Mouse (Mus musculus) heart, embryonic 14.5 days (tissue): Measurements from ENCODE around the gene Sarnp. TPM values are rescaled to one million over a fixed set of nuclear protein-coding genes. Genes with fewer than 3 reads are reported as not detected.
A peak's percentile ranks its signal among the peaks of the same experiment; 100 is the strongest.

Source experiments
- ATAC-seq: fragments of 200-750 bp; cut with Nextera tagmentation; 2 replicates; pipeline ENCODE4 v1.8.0; 2017; ENCODE audit warnings: low read depth, moderate TSS enrichment; ENCODE audit not compliant: insufficient number of reproducible peaks, insufficient read depth, low FRiP score
- H3K27ac ChIP-seq, 2 experiments: fragments of 200-500 bp in 1 of 2; fragments of 300-500 bp in 1 of 2; sonication (generic) in 1 of 2; replicated peaks in 1 of 2; 2 replicates each; pipeline ENCODE4 v1.5.1; 2012 to 2014; ENCODE audit warnings: low read depth in 2 of 2, low read length in 2 of 2, control low read depth in 1 of 2, mild to moderate bottlenecking in 1 of 2, mixed read lengths in 1 of 2; ENCODE audit not compliant: control insufficient read depth in 1 of 2, insufficient read depth in 1 of 2
- H3K27me3 ChIP-seq: fragments of 300-500 bp; sonication (generic); 2 replicates; pipeline ENCODE4 v1.6.1; 2014; ENCODE audit warnings: mild to moderate bottlenecking, low read length, control low read depth; ENCODE audit not compliant: control insufficient read depth, insufficient read depth
- H3K36me3 ChIP-seq: fragments of 300-500 bp; sonication (generic); 2 replicates; pipeline ENCODE4 v1.6.1; 2014; ENCODE audit warnings: mild to moderate bottlenecking, control low read depth, low read length, mixed read lengths; ENCODE audit not compliant: control insufficient read depth, insufficient read depth
- H3K4me1 ChIP-seq, 2 experiments: fragments of 200-500 bp in 1 of 2; fragments of 300-500 bp in 1 of 2; sonication (generic) in 1 of 2; 2 replicates each; pipeline ENCODE4 v1.6.1; 2012 to 2014; ENCODE audit warnings: low read length in 2 of 2, control low read depth in 1 of 2, mixed read lengths in 1 of 2; ENCODE audit not compliant: control insufficient read depth in 2 of 2, insufficient read depth in 2 of 2
- H3K4me2 ChIP-seq: fragments of 300-500 bp; sonication (generic); 2 replicates; pipeline ENCODE4 v1.6.1; 2014; ENCODE audit warnings: mild to moderate bottlenecking, low read length
- H3K4me3 ChIP-seq, 2 experiments: fragments of 200-500 bp in 1 of 2; fragments of 300-500 bp in 1 of 2; sonication (generic) in 1 of 2; 2 replicates each; pipeline ENCODE4 v1.5.1; 2012 to 2014; ENCODE audit warnings: low read length in 2 of 2, mild to moderate bottlenecking in 2 of 2, control low read depth in 1 of 2, low read depth in 1 of 2, moderate library complexity in 1 of 2; ENCODE audit not compliant: control insufficient read depth in 1 of 2, insufficient read depth in 1 of 2
- H3K9ac ChIP-seq: fragments of 300-500 bp; sonication (generic); 2 replicates; pipeline ENCODE4 v1.6.1; 2014; ENCODE audit warnings: mild to moderate bottlenecking, low read length
- H3K9me3 ChIP-seq: fragments of 300-500 bp; sonication (generic); 2 replicates; pipeline ENCODE4 v1.6.1; 2016; ENCODE audit warnings: low read length, control low read depth; ENCODE audit not compliant: control insufficient read depth
- WGBS: fragments of 180-500 bp; shearing (Covaris S2); extraction: QIAGEN DNeasy Blood & Tissue Kit; methylation state at CpG from one replicate; pipeline ENCODE4 v1.1.7; 2014; 5-methylcytosine and 5-hydroxymethylcytosine counted together
- polyA plus RNA-seq: library from polyadenylated mRNA; unstranded; fragments of >200 nt; fragmentation: Nextera tagmentation; extraction: Ambion mirVana; gene quantifications from 2 replicates; pipeline ENCODE4 v1.2.1, GENCODE M21; 2014

Sarnp gene
- polyA plus RNA-seq, 1 experiment from 2014 or later = 168 TPM

DNA sequence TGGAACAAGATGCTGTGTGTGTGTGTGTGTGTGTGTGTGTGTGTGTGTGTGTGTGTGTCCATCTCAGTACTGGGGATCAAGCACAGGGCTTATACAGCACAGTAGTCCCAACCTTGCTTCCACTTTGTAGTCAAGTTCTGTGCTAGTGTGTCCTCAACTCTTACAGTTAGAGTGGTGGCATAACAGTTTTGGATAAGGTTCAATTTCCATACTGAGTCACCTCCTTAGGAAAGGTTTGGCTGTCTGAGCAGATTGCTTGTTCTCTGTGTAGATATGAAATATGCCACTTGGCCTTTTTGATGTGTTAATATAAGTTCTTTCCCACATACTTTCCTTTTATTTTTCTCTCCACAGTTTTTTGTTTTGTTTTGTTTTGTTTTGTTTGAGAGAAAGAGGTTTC is 61.2 kb downstream of the Sarnp start:
- Histone ChIP-seq H3K9ac (no peak overlapping the region), H3K4me3 (no peak overlapping the region), H3K27ac (no peak overlapping the region), H3K27me3 (no peaks in the 10 kb centered on the region), H3K4me1 (no peaks in the 10 kb centered on the region), H3K4me2 (no peak overlapping the region), H3K9me3 (no peaks in the 10 kb centered on the region), H3K36me3 (peaks cover 55% of the 10 kb centered on the region)
- ATAC-seq = no peak

- H3K4me2 ChIP-seq = no peak overlapping the region
- H3K27me3 ChIP-seq = no peaks in the 10 kb centered on the region
- 86% methylated on average over 2 of the region's 2 CpGs for WGBS
- H3K27ac ChIP-seq = no peak overlapping the region
- no peaks in the 10 kb centered on the region for H3K9me3 ChIP-seq
- no peak overlapping the region for H3K4me3 ChIP-seq
- ATAC-seq = no peak
- H3K36me3 ChIP-seq = peaks cover 50% of the 10 kb centered on the region
- H3K9ac ChIP-seq = no peak overlapping the region
- H3K4me1 ChIP-seq = no peaks in the 10 kb centered on the region
These were observed 61.7 kb downstream of the Sarnp start for GRCm38 (mm10) chr10:128878811-128879210.

DNA sequence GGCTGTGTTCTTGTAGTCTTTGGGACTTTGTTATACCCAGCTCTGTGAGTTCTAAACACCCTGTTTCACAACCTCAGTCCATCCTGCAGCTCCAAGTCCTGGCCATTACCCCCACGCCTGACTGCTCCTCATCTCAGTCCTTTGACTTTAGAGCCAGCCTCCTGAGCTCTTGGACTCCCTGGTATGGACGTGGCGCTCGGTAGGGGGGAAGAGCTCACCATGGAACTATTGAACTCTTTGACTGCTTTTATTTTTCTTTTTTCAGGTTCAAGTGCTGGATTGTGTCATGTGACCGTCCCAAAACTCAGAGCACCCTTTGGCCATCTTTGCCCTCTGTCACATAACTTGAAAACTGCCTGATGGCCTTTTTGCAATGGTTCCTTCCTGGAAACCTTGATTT is 64.9 kb downstream of the Sarnp start:
- Histone ChIP-seq H3K36me3 (peaks cover 45% of the 10 kb centered on the region), H3K4me2 (no peak overlapping the region), H3K27ac (no peak overlapping the region), H3K9ac (no peak overlapping the region), H3K9me3 (no peaks in the 10 kb centered on the region), H3K27me3 (no peaks in the 10 kb centered on the region), H3K4me3 (no peak overlapping the region), H3K4me1 (no peaks in the 10 kb centered on the region; a peak in 1 of 4 replicates)
- 83% methylated on average over 5 of the region's 5 CpGs for WGBS
- ATAC-seq = no peak

- peak overlapping the region; percentile 12 to 33 for H3K4me3 ChIP-seq
- H3K4me2 ChIP-seq = peak overlapping the region; percentile 96
- peak overlapping the region; percentile 63 for H3K9ac ChIP-seq
- no peak for ATAC-seq
- peak overlapping the region; percentile 25 to 39; a peak in 1 of 4 replicates for H3K27ac ChIP-seq
- WGBS = 1% methylated on average over 7 of the region's 7 CpGs
- H3K4me1 ChIP-seq = peaks cover 17 to 23% of the 10 kb centered on the region in 2 experiments
- peaks cover 6% of the 10 kb centered on the region for H3K27me3 ChIP-seq
- H3K9me3 ChIP-seq = no peaks in the 10 kb centered on the region
- peaks cover 20% of the 10 kb centered on the region; the same call in 1 of the 2 replicates for H3K36me3 ChIP-seq
These were observed 72.1 kb downstream of the Sarnp start for GRCm38 (mm10) chr10:128888941-128889827.

DNA sequence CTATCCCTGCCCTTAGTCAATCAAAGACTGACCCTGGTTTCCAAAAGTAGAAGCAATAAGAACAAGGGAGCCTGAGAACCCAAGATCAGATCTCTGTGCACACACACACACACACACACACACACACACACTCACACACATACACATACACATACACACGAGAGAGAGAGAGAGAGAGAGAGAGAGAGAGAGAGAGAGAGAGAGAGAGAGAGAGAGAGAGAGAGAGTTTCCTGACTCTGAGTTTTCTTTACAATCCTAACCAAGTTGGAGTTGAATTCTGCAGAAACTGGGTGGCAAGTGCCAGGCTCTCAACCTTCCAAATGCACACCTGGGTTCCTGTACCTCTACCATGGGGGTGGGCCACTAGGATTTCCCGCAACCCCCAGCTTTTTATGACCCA is 72.7 kb downstream of the Sarnp start:
- Histone ChIP-seq H3K4me1 (peaks cover 17 to 26% of the 10 kb centered on the region in 2 experiments), H3K9me3 (no peaks in the 10 kb centered on the region), H3K27ac (0 out of 4 replicates have a peak overlapping the region, but pooled peaks of 1 of the 2 experiments have one; percentile 12), H3K9ac (peak overlapping the region; percentile 82), H3K36me3 (peaks cover 15% of the 10 kb centered on the region; the same call in 1 of the 2 replicates), H3K4me3 (peak overlapping the region in 1 of 2 experiments; percentile 73; a peak in 2 of 4 replicates), H3K27me3 (peaks cover 9% of the 10 kb centered on the region), H3K4me2 (peak overlapping the region; percentile 96)
- no peak for ATAC-seq
- 38% methylated on average over 1 of the region's 2 CpGs for WGBS

DNA sequence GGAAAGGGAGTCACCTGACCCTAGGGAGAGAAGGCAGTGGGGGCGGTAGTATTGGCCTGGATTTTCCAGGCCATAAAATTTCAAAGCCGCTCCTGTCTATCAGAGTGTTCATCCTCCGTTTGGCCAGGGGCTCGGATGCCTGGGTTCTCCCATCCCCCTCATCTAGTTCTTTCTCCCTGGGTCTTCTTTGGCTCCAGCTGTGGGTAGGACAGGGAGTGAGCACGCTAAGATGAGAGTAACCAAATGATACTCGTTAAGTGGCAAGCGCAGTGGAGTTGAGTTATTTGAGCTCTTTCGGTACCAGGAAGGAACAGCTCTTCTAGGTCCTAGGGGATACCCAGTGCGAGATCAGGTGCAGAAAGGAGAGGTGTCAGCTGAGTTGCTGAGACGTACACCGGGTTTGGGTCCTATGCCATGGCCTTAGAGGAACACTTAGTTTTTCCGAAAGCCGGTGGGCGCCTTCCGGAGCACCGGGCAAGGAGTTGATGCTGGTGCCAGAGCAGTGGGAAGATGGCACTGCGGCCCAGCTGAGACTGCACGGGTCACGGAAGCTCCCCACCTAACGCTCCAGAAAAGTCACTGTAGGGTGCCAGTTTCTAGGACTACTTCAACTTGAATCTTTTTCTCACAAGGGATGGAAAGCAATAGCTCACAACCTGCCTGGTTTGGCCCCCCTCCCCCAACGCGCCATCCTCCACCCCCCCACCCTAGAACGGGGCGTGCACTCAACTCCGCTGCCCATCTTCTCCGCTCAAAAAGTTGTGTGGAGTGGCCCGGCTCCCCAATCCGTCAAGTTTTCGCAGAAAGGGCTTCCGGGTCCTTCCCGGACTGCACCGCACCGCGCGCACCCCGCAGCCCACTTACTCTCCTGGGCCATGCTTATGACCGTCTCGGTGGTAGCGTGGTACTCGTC is 73.5 kb downstream of the Sarnp start:
- ATAC-seq = no peak
- peak overlapping the region; percentile 34 to 85; a peak in 3 of 4 replicates for H3K27ac ChIP-seq
- WGBS = under 1% methylated on average over 40 of the region's 40 CpGs
- no peaks in the 10 kb centered on the region for H3K9me3 ChIP-seq
- H3K4me3 ChIP-seq = peak overlapping the region; percentile 60 to 73
- peak overlapping the region; percentile 96 for H3K4me2 ChIP-seq
- peaks cover 8% of the 10 kb centered on the region; the same call in 1 of the 2 replicates for H3K36me3 ChIP-seq
- H3K9ac ChIP-seq = peak overlapping the region; percentile 82
- peaks cover 9% of the 10 kb centered on the region for H3K27me3 ChIP-seq
- peaks cover 17 to 32% of the 10 kb centered on the region in 2 experiments for H3K4me1 ChIP-seq
